Mouse (Mus musculus): Measurements from ENCODE around the gene Egf.

DNA sequence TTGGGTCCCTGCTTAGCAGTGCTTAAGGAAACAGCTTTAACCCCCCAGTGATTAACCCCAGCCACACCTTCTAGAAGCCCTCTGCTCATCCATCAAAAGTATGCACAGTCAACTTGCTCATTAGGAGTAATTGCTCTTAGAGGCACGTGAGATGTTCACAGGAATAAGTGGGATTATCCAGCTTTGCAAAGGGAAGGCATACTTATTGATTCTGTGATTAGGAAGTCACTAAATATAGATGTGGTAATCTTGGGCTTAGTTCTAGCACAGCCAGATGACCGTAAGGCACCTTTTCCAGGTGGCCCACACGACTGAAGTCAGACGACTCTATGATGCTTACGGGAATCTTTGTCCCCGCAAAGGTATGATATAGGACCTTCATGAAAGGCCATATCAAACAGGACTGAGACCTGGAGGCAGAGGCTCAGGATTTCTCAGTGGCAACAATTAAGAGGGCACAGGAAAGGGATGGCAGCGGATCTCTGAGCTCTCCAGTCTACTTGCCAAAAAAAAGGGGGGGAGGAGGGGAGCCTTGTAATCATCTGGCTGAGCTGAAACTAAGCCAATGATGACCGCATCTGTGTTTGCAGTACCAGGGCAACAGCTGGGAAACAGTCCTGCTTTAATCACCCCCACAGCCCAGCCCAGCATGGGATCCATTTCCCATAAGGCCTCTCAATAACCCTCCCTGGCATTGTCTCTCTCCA is 105.4 kb downstream of the Egf start:
- no peak for TF ChIP-seq POLR2A (IDR thresholded peaks at IDR 0.05; ENCODE audit: low read depth, low read length)
- no peak for TF ChIP-seq CTCF (IDR thresholded peaks at IDR 0.05; ENCODE audit: extremely low read depth, insufficient read length, insufficient replicate concordance, low read depth, low read length)
